Mouse (Mus musculus): ENCODE measurements at regions not wholly inside any gene's neighbourhood (a gene's known extent, or its start where the extent isn't known, plus 50 kb on each side); places are given as distances from the start of the nearest gene placed in this dataset.

- H3K4me3 ChIP-seq, result no peak overlapping the region
- ATAC-seq (ENCODE audit: borderline replicate concordance, extremely low read depth, low FRiP score, low TSS enrichment), result no peak
- no peak overlapping the region for H3K27ac ChIP-seq
- H3K9ac ChIP-seq, result no peak overlapping the region
- no peaks in the 10 kb centered on the region for H3K27me3 ChIP-seq
- no peaks in the 10 kb centered on the region for H3K9me3 ChIP-seq
- no peaks in the 10 kb centered on the region for H3K36me3 ChIP-seq
- no peaks in the 10 kb centered on the region for H3K4me1 ChIP-seq
- H3K4me2 ChIP-seq, result no peak overlapping the region
Observed at GRCm38 (mm10) chr12:93312214-93312613, 1463.3 kb upstream of the Sel1l start.

DNA sequence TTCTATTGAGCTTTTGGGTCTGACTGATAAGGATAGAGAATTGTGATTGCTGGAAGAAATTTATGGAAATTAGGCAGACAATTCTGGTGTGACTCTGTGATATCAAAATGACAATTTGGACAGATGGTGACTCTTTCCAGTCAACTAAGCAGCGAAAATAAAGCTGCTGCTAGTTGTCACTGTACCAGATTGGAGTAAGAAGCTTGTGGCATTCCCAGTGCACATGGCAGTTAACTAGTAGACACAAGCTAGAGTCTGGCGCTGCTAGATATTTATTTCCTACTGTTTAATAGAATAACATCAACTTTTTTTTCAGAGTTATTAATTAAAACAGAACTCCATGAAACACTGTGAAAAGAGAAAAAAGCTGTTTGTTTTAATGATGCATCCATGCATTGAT, 1432.9 kb upstream of the Sel1l start:
- Histone ChIP-seq H3K4me1 (no peaks in the 10 kb centered on the region), H3K27ac (no peak overlapping the region), H3K4me2 (no peak overlapping the region), H3K4me3 (no peak overlapping the region), H3K9me3 (no peaks in the 10 kb centered on the region), H3K36me3 (no peaks in the 10 kb centered on the region), H3K9ac (no peak overlapping the region), H3K27me3 (no peaks in the 10 kb centered on the region)
- ATAC-seq (ENCODE audit: borderline replicate concordance, extremely low read depth, low FRiP score, low TSS enrichment), result no peak
- WGBS, result 62% methylated on average over 2 of the region's 2 CpGs

DNA sequence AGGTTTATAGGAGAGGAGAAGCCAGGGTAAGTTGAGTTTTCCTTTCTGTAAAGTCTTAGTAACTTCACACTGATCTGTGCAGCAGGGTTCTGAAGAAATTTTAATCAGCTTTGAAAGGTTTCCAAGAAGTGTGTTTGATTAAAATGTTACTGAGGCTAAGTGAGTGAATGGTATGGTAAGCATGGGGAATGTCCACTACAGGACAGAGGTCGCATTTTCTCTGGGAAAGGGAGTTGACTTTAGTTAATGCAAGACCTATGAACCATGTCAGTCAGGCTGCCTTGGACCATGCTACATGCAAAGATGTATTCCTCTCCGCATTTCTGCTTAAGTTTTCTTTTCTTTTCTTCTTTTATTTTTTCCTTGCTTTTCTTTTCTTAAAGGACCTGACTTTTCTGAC, 1424.7 kb upstream of the Sel1l start:
- WGBS, result 61% methylated on average over 2 of the region's 2 CpGs
- no peak overlapping the region for H3K27ac ChIP-seq

DNA sequence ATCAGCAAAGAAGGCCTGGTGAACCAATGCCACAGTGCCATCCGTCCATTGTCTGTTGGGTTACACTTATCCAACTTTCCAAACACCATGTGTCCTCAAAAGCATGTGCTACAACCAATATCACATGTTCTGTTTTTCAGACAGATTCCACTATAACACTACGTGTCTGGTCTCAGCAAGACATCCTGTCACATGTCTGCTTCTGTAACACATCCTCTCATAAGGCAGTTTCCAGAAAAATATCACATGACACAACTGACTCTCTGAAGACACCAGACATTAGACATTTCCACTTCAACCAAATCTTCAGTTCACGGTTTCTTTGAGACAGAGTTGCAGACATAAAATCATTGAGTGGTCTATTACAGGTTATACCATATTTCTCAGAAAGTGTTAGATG, 1381.3 kb upstream of the Sel1l start:
- Histone ChIP-seq H3K9me3 (no peaks in the 10 kb centered on the region), H3K4me1 (no peaks in the 10 kb centered on the region), H3K4me3 (no peak overlapping the region), H3K4me2 (no peak overlapping the region), H3K27me3 (no peaks in the 10 kb centered on the region), H3K36me3 (no peaks in the 10 kb centered on the region), H3K9ac (no peak overlapping the region), H3K27ac (no peak overlapping the region)
- no peak for ATAC-seq (ENCODE audit: borderline replicate concordance, extremely low read depth, low FRiP score, low TSS enrichment)
- 69% methylated on average over 3 of the region's 3 CpGs for WGBS

More for the DNA sequence above, 1424.7 kb upstream of the Sel1l start:
- H3K9ac ChIP-seq, result no peak overlapping the region
- no peaks in the 10 kb centered on the region for H3K9me3 ChIP-seq
- no peak overlapping the region for H3K4me3 ChIP-seq
- no peak overlapping the region for H3K4me2 ChIP-seq
- no peaks in the 10 kb centered on the region for H3K36me3 ChIP-seq
- no peak for ATAC-seq (ENCODE audit: borderline replicate concordance, extremely low read depth, low FRiP score, low TSS enrichment)
- H3K4me1 ChIP-seq, result no peaks in the 10 kb centered on the region
- no peaks in the 10 kb centered on the region for H3K27me3 ChIP-seq

- WGBS, result 79% methylated on average over 1 of the region's 1 CpGs
- no peaks in the 10 kb centered on the region for H3K4me1 ChIP-seq
- H3K4me2 ChIP-seq, result no peak overlapping the region
- no peak for ATAC-seq (ENCODE audit: borderline replicate concordance, extremely low read depth, low FRiP score, low TSS enrichment)
- no peaks in the 10 kb centered on the region for H3K27me3 ChIP-seq
- H3K27ac ChIP-seq, result no peak overlapping the region
- no peaks in the 10 kb centered on the region for H3K9me3 ChIP-seq
- H3K4me3 ChIP-seq, result no peak overlapping the region
- H3K9ac ChIP-seq, result no peak overlapping the region
- no peaks in the 10 kb centered on the region for H3K36me3 ChIP-seq
Observed at GRCm38 (mm10) chr12:93226826-93227225, 1377.9 kb upstream of the Sel1l start.

DNA sequence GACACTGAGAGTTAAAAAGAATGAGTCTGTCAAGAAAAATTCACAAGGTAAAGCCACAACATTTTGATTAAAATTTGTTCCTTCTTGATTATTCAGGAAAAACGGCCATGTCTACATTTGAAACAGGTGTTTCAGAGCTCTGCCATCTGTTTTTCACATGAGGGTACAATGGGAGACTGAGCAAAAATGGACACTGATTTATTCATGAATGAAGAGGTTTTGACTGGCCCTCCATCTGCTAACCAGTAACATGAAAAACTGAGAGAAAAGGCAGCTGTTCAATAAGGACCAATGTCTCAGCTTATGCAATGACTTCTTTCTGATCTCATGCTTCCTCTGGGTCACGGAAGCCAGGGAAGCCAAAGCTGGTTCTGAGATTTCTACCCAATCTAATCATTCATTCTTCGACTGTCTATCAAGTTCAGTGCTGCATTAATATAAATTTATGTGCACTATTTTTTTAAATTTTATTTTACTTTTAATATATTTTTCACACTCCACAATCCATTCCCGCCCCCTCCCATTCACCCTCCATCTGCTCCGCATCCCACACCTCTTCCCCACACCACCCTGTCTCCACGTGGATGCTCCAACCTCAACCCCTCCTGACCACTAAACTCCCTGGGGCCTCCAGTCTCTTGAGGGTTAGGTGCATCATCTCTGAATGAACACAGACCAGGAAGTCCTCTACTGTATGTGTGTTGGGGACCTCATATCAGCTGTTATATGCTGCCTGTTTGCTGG, 1372.4 kb upstream of the Sel1l start:
- H3K4me2 ChIP-seq, result no peak overlapping the region
- no peaks in the 10 kb centered on the region for H3K36me3 ChIP-seq
- H3K4me3 ChIP-seq, result no peak overlapping the region
- ATAC-seq (ENCODE audit: borderline replicate concordance, extremely low read depth, low FRiP score, low TSS enrichment), result no peak
- no peak overlapping the region for H3K9ac ChIP-seq
- no peak overlapping the region for H3K27ac ChIP-seq
- WGBS, result 69% methylated on average over 6 of the region's 6 CpGs
- no peaks in the 10 kb centered on the region for H3K9me3 ChIP-seq
- H3K27me3 ChIP-seq, result no peaks in the 10 kb centered on the region
- no peaks in the 10 kb centered on the region for H3K4me1 ChIP-seq

DNA sequence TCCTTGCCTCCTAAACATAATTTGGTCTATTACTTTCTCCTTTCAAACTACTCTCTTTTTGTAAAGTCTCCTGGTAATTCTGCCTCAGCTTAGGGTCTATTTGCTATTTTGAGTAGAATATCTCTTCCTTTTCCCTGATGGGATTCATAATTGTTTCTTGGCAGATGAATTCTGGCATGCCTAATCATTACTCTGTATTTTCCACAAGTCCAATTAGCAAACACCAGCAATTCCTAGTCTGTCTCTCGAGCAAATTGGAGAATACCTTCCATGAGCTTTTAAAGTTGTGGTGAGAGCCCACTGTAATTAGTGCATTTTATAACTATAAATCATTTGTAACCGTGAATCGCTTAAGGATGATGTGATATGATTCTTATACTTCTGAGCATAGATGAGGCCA, 1358.6 kb upstream of the Sel1l start:
- Histone ChIP-seq H3K9me3 (no peaks in the 10 kb centered on the region), H3K4me3 (no peak overlapping the region), H3K36me3 (no peaks in the 10 kb centered on the region), H3K4me1 (no peaks in the 10 kb centered on the region), H3K4me2 (no peak overlapping the region), H3K27ac (no peak overlapping the region), H3K9ac (no peak overlapping the region), H3K27me3 (no peaks in the 10 kb centered on the region)
- 82% methylated on average over 3 of the region's 3 CpGs for WGBS
- no peak for ATAC-seq (ENCODE audit: borderline replicate concordance, extremely low read depth, low FRiP score, low TSS enrichment)

DNA sequence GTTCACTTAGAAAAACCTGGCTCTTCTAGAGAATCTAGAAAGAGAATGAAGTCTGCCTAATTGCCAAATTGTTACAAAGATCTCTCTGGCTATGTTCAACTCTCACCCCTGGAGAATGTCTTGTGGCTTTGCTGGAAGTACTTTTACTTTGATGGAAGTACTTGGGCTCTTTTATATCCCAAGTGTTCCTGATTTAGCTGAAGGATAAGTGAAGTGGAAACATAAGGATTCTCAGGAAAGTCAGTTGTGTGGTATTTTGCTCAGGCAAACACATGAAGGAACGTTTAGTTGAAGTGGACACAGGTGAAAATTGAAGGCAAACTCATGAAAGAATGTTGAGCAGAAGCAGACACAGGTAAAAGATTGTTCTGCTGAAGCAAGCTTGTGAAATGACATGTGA, 1340.0 kb upstream of the Sel1l start:
- no peaks in the 10 kb centered on the region for H3K9me3 ChIP-seq
- H3K27ac ChIP-seq, result no peak overlapping the region
- H3K36me3 ChIP-seq, result no peaks in the 10 kb centered on the region
- no peak overlapping the region for H3K4me2 ChIP-seq
- no peak for ATAC-seq (ENCODE audit: borderline replicate concordance, extremely low read depth, low FRiP score, low TSS enrichment)
- no peak overlapping the region for H3K4me3 ChIP-seq
- no peaks in the 10 kb centered on the region for H3K4me1 ChIP-seq
- H3K27me3 ChIP-seq, result no peaks in the 10 kb centered on the region
- no peak overlapping the region for H3K9ac ChIP-seq
- 41% methylated on average over 1 of the region's 1 CpGs for WGBS

GRCm38 (mm10) chr12:93173744-93174143, 1324.8 kb upstream of the Sel1l start:
- Histone ChIP-seq H3K9me3 (no peaks in the 10 kb centered on the region), H3K9ac (no peak overlapping the region), H3K27ac (no peak overlapping the region), H3K4me2 (no peak overlapping the region), H3K4me3 (no peak overlapping the region), H3K27me3 (no peaks in the 10 kb centered on the region), H3K4me1 (no peaks in the 10 kb centered on the region), H3K36me3 (no peaks in the 10 kb centered on the region)
- ATAC-seq (ENCODE audit: borderline replicate concordance, extremely low read depth, low FRiP score, low TSS enrichment), result no peak
- 70% methylated on average over 5 of the region's 5 CpGs for WGBS

DNA sequence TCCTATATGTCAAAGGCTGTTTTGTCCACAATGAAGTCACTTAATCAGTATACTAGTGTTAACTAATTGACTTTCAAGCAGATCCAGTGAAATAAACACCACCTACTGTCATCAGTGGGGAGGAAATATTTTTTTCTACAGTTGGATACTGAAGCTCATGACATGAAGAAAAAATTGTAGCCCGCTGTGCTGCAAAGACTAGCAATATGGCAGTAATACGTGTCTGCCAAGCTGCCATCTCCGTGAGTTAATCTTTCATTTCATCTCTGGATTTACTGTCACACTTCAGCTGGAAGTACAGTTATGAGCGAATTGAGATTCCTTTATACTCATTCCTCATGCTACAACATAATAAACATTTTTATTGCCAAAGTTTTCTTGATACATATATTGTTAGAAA, 1311.3 kb upstream of the Sel1l start:
- Histone ChIP-seq H3K4me2 (no peak overlapping the region), H3K27me3 (no peaks in the 10 kb centered on the region), H3K9ac (no peak overlapping the region), H3K27ac (no peak overlapping the region), H3K9me3 (no peaks in the 10 kb centered on the region), H3K4me3 (no peak overlapping the region), H3K36me3 (no peaks in the 10 kb centered on the region), H3K4me1 (no peaks in the 10 kb centered on the region)
- ATAC-seq (ENCODE audit: borderline replicate concordance, extremely low read depth, low FRiP score, low TSS enrichment), result no peak
- WGBS, result 71% methylated on average over 4 of the region's 4 CpGs

DNA sequence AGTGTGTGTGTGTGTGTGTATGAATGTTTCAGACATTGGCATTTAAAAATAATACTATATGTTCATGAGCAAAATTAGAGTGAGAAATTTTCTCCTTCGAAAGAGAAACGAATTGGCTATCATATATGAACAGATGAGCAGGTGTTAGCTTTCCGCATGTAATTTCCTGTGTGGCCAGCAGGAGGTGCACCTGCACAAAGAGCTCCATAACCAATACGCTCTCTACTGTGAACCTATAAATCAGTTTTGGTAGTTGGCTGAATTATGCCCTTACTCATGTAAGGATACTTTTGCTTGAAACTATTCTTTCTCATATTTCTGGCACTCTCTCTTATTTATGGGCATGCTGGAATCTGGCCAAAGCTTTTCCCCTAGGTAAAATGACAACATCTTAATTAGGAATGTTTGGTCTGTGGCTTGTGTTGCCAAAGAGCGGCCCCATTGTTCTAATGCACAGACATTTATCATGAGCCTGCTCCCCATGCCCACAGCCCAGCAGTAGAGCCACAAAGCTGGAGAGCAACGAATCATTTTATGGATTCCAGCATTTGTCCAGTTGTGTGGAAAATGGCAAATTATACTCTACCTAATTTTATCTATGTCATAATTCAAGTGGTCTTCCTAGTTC, 1303.8 kb upstream of the Sel1l start:
- Histone ChIP-seq H3K9ac (no peak overlapping the region), H3K4me2 (no peak overlapping the region), H3K27ac (no peak overlapping the region), H3K27me3 (no peaks in the 10 kb centered on the region), H3K4me3 (no peak overlapping the region), H3K9me3 (no peaks in the 10 kb centered on the region), H3K36me3 (no peaks in the 10 kb centered on the region), H3K4me1 (no peaks in the 10 kb centered on the region)
- ATAC-seq (ENCODE audit: borderline replicate concordance, extremely low read depth, low FRiP score, low TSS enrichment), result no peak
- 51% methylated on average over 6 of the region's 6 CpGs for WGBS

DNA sequence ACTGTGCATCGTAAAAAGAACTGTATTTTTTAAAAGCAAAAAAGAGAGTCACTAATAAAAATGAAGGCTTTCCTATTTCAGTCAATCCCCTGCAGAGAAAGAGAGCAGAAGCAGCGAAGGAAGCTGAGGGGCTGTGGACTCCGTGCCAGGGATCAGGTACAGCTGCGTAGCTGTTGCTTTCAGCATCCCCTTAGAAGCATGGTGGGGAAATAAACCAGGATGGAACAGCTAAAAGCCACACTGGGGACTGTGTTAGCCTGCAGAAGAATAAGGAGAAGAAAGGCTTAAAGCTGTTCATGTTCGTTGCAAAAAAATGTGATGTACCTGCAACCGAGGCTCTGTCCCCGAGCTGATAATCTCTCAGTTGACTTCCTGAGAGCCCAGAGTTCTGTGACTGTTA, 1302.6 kb upstream of the Sel1l start:
- no peaks in the 10 kb centered on the region for H3K4me1 ChIP-seq
- no peak overlapping the region for H3K4me3 ChIP-seq
- no peaks in the 10 kb centered on the region for H3K9me3 ChIP-seq
- no peaks in the 10 kb centered on the region for H3K36me3 ChIP-seq
- no peak for ATAC-seq (ENCODE audit: borderline replicate concordance, extremely low read depth, low FRiP score, low TSS enrichment)
- H3K4me2 ChIP-seq, result no peak overlapping the region
- WGBS, result 68% methylated on average over 7 of the region's 7 CpGs
- H3K27me3 ChIP-seq, result no peaks in the 10 kb centered on the region
- no peak overlapping the region for H3K27ac ChIP-seq
- H3K9ac ChIP-seq, result no peak overlapping the region

GRCm38 (mm10) chr12:93142265-93142664, 1293.3 kb upstream of the Sel1l start:
- Histone ChIP-seq H3K4me2 (no peak overlapping the region), H3K27me3 (no peaks in the 10 kb centered on the region), H3K4me3 (no peak overlapping the region), H3K4me1 (no peaks in the 10 kb centered on the region), H3K27ac (no peak overlapping the region), H3K9me3 (no peaks in the 10 kb centered on the region), H3K9ac (no peak overlapping the region), H3K36me3 (no peaks in the 10 kb centered on the region)
- 70% methylated on average over 3 of the region's 3 CpGs for WGBS
- ATAC-seq (ENCODE audit: borderline replicate concordance, extremely low read depth, low FRiP score, low TSS enrichment), result no peak
